Mouse (Mus musculus): ENCODE results near the gene Gpr39.

- TF ChIP-seq CTCF (IDR thresholded peaks at IDR 0.05; ENCODE audit: insufficient read depth, low read depth, low read length) (no peak), POLR2A (IDR thresholded peaks at IDR 0.05; ENCODE audit: insufficient read depth, low read depth, low read length) (no peak)
These were observed 11.6 kb upstream of the Gpr39 start for GRCm38 (mm10) chr1:125665127-125665637.

Measured in olfactory bulb, adult 2 months (tissue).